Mouse (Mus musculus) small intestine, adult 10 weeks (tissue): ENCODE results near the gene Kcnh2. TPM values are rescaled to one million over a fixed set of nuclear protein-coding genes. Genes with fewer than 3 reads are reported as not detected.

Experiments used
- polyA plus RNA-seq: library from polyadenylated mRNA; stranded (reverse); fragments of 350-450 nt; fragmentation: Illumina TruSeq; extraction: RNeasy Lipid Tissue Mini Kit (QIAGEN cat#74804); gene quantifications from one replicate; pipeline ENCODE4 v1.2.3, GENCODE M21; 2014; ENCODE audit warnings: low replicate concordance

Kcnh2 gene
- polyA plus RNA-seq, result not detected

GRCm38 (mm10) chr5:24351278-24351677, at the start of gene Kcnh2:
Gene Kcnh2, minus strand, starts transcription at chr5:24351604.

GRCm38 (mm10) chr5:24393392-24393997, 42.1 kb upstream of the Kcnh2 start, which contains the start of gene Abcb8:
Gene Abcb8, plus strand, starts transcription at chr5:24393663.

DNA sequence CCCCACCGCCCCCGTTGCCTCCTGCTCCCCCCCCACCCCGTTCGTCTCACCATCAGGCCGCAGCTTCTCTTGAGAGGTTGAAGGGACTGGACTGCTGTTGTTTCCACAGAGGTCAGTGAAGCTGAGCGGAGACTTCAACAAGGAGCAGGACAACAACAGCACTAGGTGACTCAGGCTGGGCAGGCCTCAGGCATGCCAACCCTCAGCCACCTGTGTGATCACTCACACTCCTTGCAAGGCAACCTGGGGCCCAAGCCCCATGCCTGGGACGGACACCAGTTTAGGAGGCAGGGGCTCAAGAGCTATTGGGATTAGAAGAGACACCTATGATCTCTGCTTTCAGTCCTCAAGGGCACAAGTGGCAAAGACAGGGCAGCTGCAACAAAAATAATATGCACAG, 40.5 kb upstream of the Kcnh2 start, which contains the start of gene Atg9b:
TSS of gene Atg9b (minus strand) at position 280 of the 400 bp plus-strand sequence.

GRCm38 (mm10) chr5:24364508-24364907, 13.1 kb upstream of the Kcnh2 start, which contains the start of gene Nos3:
Gene Nos3, plus strand, starts transcription at chr5:24364810.

Other genes starting within 250 kb of the Kcnh2 start
- gene Nupl2, start 186.6 kb downstream of the Kcnh2 start, polyA plus RNA-seq, result 3.3 TPM
- gene Nos3, start 13.2 kb upstream of the Kcnh2 start, polyA plus RNA-seq, result 0.19 TPM
- not detected for gene Atg9b, start 40.5 kb upstream of the Kcnh2 start, polyA plus RNA-seq
- gene Abcb8, start 42.1 kb upstream of the Kcnh2 start, polyA plus RNA-seq, result 2.0 TPM
- not detected for gene Asic3, start 61.8 kb upstream of the Kcnh2 start, polyA plus RNA-seq
- gene Cdk5, start 71.9 kb upstream of the Kcnh2 start, polyA plus RNA-seq, result 10.0 TPM
- 8.6 TPM for gene Slc4a2, start 72.2 kb upstream of the Kcnh2 start, polyA plus RNA-seq
- 2.4 TPM for gene Fastk, start 93.7 kb upstream of the Kcnh2 start, polyA plus RNA-seq
- gene Tmub1, start 96.2 kb upstream of the Kcnh2 start, polyA plus RNA-seq, result 2.1 TPM
- gene Agap3, start 100.6 kb upstream of the Kcnh2 start, polyA plus RNA-seq, result 0.37 TPM
- gene Gbx1, start 175.6 kb upstream of the Kcnh2 start, polyA plus RNA-seq, result not detected
- gene Asb10, start 189.4 kb upstream of the Kcnh2 start, polyA plus RNA-seq, result not detected
- gene 4931409K22Rik, start 205.2 kb upstream of the Kcnh2 start, polyA plus RNA-seq, result not detected
- gene Abcf2, start 225.9 kb upstream of the Kcnh2 start, polyA plus RNA-seq, result 5.7 TPM
- 0.63 TPM for gene Chpf2, start 235.1 kb upstream of the Kcnh2 start, polyA plus RNA-seq